Mouse (Mus musculus) monocyte, adult 5-6 weeks (primary cell): Measurements from ENCODE around the gene Greb1. TPM values are rescaled to one million over a fixed set of nuclear protein-coding genes. Genes with fewer than 3 reads are reported as not detected.

Experiments
- ATAC-seq: fragments of 153-309, 156-312 bp; replicated peaks from 2 replicates; pipeline ENCODE4 v1.8.0; 2017; ENCODE audit warnings: mild to moderate bottlenecking; ENCODE audit not compliant: low TSS enrichment, insufficient number of reproducible peaks, severe bottlenecking, poor library complexity, low FRiP score
- total RNA-seq: library from RNA; stranded (forward); fragments of 200-1000, 200-491, 200-594 nt; gene quantifications from 3 replicates; pipeline ENCODE4 v1.2.3, GENCODE M21; 2017

The Greb1 gene
- total RNA-seq, result not detected in 3 replicates

DNA sequence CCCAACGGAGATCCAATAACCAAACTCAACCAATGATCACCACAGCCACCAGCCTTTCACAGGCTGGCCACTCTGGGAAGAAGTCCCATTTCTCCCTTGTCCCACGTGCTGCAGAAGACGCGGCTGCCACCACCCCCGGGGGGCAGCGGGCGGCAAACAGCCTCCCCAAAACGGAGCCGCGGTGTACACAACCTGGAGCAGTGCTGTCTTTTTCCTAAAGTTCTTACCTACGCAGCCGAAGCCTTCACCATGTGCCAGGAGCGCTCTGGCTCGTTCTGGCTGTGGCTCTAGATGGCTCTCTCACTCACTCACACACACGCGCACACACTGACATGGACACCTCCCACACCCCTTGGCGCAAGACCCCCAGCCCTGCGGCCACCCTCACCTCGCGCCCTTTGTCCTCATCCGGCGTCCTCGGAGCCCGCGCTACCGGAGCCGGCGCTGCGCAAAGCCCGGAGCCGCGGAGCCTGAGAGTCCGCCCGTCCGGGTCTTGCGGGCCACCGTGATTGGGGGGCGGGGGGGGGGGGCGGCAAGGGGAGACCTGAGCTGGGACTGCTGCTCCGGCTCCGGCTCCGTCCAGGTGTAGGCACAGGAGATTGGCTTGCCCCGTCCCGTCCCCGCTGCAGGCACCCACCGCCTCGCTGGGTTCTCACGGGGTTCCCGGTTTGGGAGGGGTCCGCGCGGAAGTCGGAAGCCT, at the start of gene Greb1:
Gene Greb1 (minus strand): TSS at position 628 of the 700 bp plus-strand sequence.
- no peak for ATAC-seq

DNA sequence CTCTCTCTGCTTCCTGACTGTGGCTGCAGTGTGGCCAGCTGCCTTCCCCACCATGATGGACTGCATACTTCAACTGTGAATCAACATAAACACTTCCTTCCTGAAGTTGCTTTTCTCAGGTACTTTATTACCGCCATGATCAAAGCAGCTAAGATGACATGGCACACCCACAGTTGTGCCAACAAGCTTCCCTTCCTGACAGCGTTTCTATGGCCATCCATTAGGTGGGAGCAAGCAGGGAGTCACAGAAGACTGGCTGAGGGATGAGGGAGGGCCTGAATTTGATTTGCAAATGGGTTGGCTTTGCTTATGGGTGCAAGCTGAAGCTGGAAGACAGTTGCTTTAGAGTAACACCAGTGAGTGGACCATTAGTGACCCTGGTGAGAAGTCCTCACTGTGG, 49.1 kb upstream of the Greb1 start:
- no peak for ATAC-seq

DNA sequence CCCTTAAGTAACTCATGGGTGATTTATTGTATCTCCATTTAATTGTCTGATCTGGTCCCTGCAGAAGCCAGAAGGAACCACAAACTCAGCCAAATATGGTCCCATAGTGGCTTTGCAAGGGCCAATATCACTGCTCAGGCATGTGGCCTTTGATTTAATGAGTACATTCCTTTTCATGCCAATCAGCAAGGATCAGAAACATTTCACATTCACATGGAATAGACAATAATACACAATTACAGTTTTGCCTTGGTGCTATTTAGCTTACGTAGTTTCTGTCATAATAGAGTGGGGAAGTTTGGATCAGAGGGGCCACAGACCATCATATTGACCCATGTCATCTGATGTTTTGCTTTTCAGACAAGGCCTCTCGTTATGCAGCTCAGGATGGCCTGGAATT, 47.8 kb upstream of the Greb1 start:
- ATAC-seq, result no peak

DNA sequence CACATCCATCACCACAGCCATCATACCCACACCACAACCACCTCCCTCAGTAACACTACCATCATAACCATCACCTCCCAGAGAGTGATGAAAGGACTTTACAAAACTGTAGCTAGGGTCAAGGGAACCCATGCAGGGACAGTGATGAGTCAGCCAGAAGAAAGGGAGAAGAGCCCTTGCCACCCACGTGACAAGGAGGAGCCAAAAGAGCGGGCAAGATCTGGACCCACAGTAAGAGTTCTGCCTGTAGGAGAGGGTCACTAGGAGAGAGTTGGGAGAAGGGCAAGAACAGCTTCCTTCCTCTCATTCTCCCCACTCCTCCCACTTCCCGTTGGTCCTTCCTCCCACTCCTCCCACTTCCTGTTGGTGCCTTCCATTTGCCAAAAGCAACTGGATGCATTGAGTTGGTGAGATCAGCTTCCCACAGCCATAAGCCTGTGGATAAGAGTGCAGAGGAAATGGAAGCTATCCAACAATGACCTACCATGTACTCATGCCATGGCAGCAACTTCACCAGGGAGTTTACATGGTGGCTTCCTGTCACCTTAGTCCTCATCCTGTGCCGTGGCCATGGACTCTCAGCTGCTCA, 46.6 kb upstream of the Greb1 start:
- ATAC-seq, result no peak

DNA sequence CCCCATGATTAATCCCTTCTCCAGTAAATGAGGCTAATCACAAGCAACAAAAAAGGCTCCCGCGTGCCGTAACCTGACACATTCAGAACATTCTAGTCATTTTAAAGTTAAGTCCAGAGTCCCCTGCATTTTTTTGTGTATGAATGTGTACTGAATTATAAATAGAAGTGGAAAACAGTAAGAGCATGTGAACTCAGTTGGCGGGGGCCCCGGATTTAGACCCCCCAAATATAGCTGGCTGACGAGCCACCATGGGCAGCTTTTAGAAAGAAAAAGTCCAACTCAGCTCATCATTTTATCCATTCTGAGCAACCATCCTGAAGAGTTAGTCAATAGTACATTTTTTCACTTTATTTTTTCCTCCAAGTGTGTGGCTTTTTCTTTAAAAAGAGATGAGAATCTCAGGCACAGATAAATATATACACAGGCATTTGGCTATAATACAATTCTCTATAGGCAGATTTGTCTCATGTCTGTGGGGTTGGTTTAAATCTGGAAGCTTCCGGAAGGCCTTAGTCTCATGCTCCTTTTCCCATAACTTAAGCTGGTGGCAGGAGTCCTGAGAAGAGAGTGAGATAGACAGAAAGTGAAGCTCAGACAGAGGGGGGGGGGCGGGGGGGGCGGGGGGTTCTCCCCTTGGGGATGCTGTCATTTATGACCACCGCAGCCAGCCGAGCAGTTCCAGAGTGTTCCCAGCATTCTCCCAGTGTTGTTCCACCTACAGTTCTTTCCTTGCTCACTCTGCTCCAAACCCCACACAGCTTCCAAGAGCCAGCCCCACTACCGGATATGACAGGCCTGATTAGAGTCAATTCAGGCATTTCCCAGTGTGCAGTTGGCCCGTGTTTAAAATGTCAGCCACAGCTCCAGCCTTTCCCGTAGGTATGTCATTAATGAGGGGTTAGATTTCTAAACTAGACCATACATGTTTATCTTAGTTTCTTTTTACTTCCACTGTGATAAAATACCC, 44.2 kb upstream of the Greb1 start:
- ATAC-seq, result no peak

DNA sequence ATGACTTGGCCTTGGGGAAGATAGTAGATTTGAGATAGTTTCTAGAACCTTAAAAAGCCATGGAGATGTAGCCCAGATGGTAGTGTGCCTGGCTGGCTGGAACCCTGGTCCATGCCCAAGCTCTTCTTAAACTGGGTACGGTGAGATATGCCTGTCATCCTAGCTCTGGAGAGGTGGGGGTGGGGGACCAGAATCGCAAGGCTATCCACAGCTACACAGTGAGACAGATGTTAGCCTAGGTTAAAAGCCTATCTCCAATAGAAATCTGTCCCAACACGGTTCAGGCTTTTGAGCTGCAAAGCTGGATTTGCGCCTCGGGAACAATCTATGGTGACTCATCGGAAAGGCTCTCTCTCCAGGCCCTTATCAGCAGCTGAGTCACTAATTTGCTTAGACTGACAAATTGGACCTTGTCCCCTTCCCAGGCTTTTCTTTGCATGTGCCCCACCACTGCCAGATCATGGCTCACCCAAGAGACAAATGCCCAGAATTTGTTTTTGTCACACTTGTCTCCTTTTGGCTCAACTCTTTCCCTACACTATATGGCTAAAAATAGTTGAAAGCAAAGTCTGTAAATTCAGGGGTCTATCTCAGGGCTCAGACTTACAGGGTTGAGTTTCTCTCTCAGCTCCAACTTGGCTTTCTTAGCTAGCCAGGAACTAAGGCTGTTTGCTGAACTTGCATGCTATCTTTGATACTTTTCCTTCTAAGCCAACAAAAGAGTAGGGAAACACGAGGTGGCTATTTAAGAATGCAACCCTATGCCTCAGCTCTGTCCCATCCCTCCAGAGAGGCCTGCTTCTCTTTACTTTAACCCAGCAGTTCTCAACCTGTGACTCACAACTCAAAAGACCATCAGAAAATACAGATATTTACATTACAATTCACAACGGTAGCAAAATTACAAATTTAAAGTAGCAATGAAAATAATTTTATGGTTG, 40.4 kb upstream of the Greb1 start:
- ATAC-seq, result no peak

DNA sequence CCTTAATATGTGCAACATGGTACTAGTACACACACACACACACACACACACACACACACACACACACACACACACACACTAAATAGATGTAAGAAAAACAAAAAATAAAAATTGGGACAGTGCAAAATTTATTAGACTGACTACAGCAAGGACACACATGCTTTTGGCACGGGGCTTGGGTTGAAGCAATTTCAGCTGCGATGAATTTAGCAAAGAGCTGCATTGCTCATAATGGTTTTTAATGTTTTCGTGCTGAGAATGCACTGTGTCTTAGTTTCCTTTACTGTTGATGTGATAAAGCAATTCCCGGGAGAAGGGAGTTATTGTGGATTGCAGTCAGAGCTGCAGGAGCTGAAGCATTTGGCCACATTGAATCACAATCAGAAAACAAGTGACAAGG, 37.1 kb upstream of the Greb1 start:
- no peak for ATAC-seq

DNA sequence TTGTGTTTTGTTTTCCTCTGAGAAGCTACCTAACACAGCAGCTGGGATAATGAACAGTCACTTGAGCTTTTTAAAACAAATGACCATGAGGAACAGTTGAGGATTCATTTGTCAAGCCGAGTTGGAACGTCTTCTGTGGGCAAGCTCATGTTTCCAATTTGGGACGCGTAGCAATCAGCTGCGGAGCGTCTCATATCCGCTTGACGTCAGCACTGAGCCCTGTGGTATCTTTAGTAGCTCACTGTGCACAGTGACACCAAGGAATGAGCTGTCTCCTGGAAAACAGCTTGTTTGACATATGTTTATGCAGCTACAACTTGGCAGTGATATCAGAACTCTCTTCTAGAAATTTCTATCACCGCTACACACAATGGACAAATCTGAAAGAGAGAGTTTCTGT, 35.5 kb upstream of the Greb1 start:
- no peak for ATAC-seq

DNA sequence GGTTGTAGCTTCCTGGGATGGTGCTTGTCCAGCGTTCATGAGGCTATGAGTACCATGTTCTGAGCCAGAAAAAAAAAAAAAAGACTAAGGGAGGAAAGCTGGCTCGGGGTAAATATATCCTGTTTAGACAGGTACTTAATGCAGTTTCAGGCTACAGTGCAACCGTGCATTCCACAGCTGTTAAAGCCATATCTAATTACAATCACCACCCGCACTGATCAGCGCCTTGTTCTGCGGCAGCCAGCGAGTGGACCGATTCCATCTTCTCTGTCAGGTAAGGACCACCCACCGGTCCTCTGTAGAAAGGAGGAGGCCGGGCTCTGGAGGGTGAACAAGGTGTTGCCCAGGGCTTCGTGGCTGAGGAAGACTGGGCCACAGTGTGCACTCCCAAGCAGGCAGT, 34.0 kb upstream of the Greb1 start:
- no peak for ATAC-seq

DNA sequence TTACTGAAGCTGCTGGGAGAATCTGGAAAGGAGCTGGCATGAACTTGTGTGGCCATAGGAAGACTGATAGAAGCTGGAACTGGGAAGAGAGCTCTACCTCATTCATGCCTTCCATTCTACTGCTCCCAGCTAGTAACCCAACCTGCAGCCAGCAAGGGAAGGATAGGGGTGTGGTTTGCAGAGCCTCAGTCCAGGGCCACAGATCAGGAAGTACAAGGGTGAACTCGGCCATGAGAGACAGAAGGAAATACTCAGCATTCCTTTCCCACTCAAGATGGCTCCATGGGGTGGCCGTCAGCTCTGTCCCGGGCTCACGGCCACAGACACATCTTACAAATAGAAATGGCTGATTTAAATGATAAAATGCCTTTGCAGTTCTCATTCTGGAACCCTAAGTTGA, 30.4 kb upstream of the Greb1 start:
- ATAC-seq, result no peak

DNA sequence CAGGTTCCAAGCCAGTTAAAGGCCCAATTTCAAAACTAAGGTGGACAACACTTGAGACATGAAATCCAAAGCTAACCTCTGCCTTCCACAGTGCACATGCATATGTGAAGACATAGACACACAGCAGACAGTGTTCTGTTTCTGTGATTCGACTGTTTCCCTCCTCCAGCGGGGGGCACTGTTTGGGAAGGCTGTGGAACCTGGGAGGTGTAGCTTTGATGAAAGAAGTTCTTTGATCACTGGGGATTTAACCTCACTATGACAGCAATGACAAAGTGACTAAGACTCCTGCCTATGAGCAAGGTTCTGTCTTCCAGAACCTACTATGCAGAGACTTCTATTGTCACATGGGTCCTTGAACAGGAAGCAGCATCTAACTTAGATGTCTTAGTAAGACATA, 29.1 kb upstream of the Greb1 start:
- ATAC-seq, result no peak

DNA sequence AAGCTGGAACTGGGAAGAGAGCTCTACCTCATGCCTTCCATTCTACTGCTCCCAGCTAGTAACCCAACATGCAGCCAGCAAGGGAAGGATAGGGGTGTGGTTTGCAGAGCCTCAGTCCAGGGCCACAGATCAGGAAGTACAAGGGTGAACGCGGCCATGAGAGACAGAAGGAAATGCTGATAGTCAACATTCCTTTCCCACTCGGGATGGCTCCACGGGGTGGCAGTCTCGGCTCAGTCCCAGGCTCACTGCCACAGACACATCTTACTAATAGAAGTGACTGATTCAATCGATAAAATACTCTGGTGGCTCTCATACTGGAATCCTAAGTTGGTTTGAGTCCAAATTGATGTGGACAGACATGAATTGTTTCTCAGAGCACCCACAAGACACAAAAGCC, 27.8 kb upstream of the Greb1 start:
- 0 out of 2 replicates have a peak, but pooled peaks have one; percentile 31 for ATAC-seq

DNA sequence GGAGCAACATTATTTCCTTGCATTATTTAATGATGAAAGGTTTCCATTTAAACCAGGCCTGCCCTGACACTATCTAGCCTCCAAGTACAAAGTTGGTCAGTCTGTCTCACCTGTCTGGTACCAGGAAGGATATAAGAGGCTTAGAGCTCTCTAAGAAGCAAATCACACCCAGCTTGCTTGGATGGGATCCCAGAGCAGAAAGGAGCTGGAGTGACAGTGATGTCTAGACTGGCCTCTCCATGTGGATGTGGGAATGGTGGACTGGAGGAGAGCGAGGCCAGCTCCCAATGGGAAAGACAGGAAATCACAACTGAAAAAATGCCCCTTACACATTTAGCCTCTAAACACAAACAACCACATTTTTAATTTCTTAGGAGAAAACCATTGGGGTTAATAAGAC, 23.0 kb upstream of the Greb1 start:
- ATAC-seq, result no peak

DNA sequence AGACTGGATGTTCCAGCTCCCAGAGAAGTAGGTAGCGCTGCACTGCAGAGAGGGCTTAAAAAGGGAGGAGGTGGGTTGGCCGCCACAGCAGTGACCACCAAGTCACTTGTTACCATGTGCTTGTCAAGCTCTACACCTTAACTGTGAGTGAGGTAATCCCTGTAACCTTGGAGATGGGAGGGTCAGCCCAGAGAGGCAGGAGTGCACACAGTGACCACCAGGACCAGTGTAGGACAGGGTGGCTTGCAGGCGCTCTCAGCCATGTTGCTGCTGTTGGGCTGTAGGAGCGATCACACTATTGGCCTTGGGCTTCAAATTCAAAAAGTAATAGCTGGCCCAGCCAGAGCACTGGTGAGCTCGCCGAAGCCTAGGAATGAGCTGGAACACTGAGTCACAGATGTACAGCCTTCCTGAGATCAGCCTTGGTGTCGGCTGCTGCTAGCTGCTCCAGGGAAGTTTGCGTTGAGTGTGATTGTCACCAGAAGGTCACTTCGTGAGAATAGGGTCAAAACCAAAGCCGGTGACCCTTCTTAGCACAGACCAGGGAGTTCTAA, 21.6 kb upstream of the Greb1 start:
- no peak for ATAC-seq

DNA sequence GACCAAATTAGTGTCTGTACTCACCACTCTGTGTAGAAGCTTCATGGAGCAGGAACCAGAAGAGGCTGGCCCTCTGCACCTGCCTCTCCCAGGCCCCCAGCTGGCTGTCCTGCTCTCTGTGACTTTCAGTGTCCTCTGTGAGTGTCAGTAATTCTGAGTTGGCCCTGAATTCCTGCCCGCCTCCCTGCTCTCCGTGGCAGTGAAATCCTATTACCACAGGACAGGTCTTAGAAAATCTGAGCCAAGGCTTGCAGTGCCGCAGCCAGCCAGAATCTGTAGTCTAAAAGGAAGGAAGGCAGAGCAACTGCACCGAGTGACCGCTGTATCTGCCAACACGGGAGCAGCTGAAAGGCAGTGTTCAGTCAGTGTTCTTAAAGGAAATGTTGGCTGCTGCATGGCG, 20.1 kb upstream of the Greb1 start:
- ATAC-seq, result no peak

DNA sequence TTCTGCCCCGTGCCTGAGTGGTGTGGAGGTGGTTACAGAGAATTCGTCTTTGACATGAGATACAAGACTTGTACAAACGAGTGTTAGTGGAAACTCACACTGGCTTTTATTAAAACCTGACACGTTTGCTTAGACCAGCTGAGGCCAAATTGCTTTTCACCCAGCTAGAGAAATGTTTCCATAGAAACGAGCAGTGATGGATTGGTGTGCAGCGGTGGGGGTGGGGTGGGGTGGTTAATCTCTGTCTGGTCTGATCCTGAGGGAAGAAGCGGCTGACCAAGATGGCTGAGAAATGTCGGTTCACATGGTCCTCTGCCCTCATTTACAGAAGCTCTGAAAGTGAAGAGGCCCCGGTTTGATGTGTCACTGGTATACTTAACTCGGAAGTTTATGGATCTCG, 17.8 kb upstream of the Greb1 start:
- ATAC-seq, result no peak

DNA sequence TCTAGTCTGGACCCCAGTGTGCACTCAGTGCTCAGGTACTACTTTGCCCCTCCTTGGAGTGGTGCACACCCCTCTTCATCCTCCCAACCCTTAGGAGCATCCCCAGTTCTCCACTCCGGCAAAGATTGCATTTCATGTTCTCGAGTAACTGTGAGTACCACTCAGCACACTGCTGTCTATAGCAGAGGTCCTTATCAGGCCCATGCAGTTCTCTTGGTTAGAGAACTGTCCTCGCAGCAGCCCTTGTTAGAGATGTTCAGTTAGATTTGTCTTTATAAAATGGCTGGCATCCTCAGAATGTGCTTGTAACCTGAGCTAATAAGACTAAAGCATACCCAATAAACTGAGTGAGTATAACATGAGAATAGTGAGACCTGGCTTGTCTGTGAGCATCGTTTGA, 16.5 kb upstream of the Greb1 start:
- no peak for ATAC-seq

DNA sequence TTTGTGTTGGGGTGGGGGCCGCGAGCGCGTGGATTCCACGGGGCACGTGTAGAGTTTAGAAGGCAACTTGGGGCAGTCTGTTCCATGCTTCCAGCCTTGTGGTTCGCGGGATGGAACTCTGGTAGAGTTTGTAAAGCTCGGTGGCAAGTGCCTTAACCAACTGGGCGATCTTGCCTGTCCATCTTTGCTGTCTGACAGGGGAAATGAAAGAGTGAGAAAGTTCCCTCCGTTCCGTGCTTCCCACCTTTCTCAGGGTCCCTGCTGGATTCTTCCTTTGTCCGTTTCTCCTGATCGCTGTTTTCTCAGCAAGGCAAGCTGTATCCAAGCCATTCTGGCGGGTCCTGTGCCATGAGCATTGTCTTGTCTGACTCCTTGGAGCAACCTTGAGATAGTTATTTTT, 10.8 kb upstream of the Greb1 start:
- no peak for ATAC-seq
